29 mouse cellular contexts compared by ENCODE assay signal in genomic region chr2:124120355-124120754, GRCm38 (mm10). TPM values are rescaled to one million over a fixed set of nuclear protein-coding genes. Genes with fewer than 3 reads are reported as not detected.
DNase-seq lines count a peak whose midpoint lies in the region; ATAC-seq and TF ChIP-seq lines count a peak whose summit lies in the region.
"Had no signal": no experiment of that assay in that cellular context is flagged by ENCODE, and none has a peak within 500 bp of the region (broad histone marks: within the 10 kb centered on the region; RNA-seq: fewer than 3 reads in every experiment).

No protein-coding gene starts in this region.

- TF ChIP-seq CTCF in heart, postnatal 0 days (IDR thresholded peaks at IDR 0.05; ENCODE audit: low read depth): no peak

- peaks cover 12% of the 10 kb centered on the region for H3K4me1 ChIP-seq in heart, embryonic 15.5 days (replicated peaks)
- peaks cover 9% of the 10 kb centered on the region; the same call in 1 of the 2 replicates for H3K4me1 ChIP-seq in heart, postnatal 0 days (ENCODE audit: control insufficient read depth, insufficient read depth)
- H3K4me1 ChIP-seq in neural tube, embryonic 15.5 days: peaks cover 7% of the 10 kb centered on the region
- no peaks in the 10 kb centered on the region for H3K4me1 ChIP-seq in forebrain, embryonic 10.5 days
- H3K4me1 ChIP-seq: embryonic facial prominence, embryonic 15.5 days; limb, embryonic 13.5 days; stomach, embryonic 15.5 days had no signal

- H3K27ac ChIP-seq in heart, embryonic 15.5 days: 0 out of 2 replicates have a peak overlapping the region, but pooled peaks have one; percentile 56
- 0 out of 2 replicates have a peak overlapping the region, but pooled peaks have one; percentile 15 for H3K27ac ChIP-seq in heart, postnatal 0 days (ENCODE audit: low read depth)
- H3K27ac ChIP-seq in neural tube, embryonic 15.5 days (replicated peaks): no peak overlapping the region
- no peak overlapping the region for H3K27ac ChIP-seq in forebrain, embryonic 10.5 days
- H3K27ac ChIP-seq: embryonic facial prominence, embryonic 10.5 days; embryonic facial prominence, embryonic 15.5 days; forebrain, embryonic 15.5 days; hindbrain, embryonic 14.5 days; limb, embryonic 13.5 days; lung, embryonic 15.5 days; midbrain, embryonic 10.5 days; midbrain, embryonic 15.5 days; stomach, embryonic 15.5 days had no signal

- ATAC-seq in heart, embryonic 15.5 days (replicated peaks; ENCODE audit: insufficient number of reproducible peaks, insufficient read depth, low FRiP score, low read depth): no peak; the same call in 1 of the 2 replicates
- ATAC-seq in heart, postnatal 0 days (ENCODE audit: insufficient read depth, low read depth): peak; percentile 74
- ATAC-seq in neural tube, embryonic 15.5 days (ENCODE audit: low FRiP score): no peak
- ATAC-seq: forebrain, embryonic 15.5 days; intestine, postnatal 0 days; midbrain, embryonic 15.5 days had no signal

- 36% methylated on average over 1 of the region's 1 CpGs for WGBS in heart, embryonic 15.5 days
- 4% methylated on average over 1 of the region's 1 CpGs for WGBS in heart, postnatal 0 days
- WGBS in neural tube, embryonic 15.5 days: 65% methylated on average over 1 of the region's 1 CpGs
- WGBS in forebrain, embryonic 10.5 days: 87% methylated on average over 1 of the region's 1 CpGs

- H3K9me3 ChIP-seq in heart, embryonic 15.5 days (replicated peaks): no peaks in the 10 kb centered on the region
- H3K9me3 ChIP-seq in heart, postnatal 0 days (replicated peaks; ENCODE audit: control insufficient read depth, low read length): no peaks in the 10 kb centered on the region
- no peaks in the 10 kb centered on the region for H3K9me3 ChIP-seq in neural tube, embryonic 15.5 days (replicated peaks)
- no peaks in the 10 kb centered on the region for H3K9me3 ChIP-seq in forebrain, embryonic 10.5 days
- H3K9me3 ChIP-seq: embryonic facial prominence, embryonic 10.5 days; embryonic facial prominence, embryonic 15.5 days; forebrain, embryonic 15.5 days; limb, embryonic 13.5 days; lung, embryonic 15.5 days; midbrain, embryonic 10.5 days; midbrain, embryonic 15.5 days; stomach, embryonic 15.5 days had no signal

- TF ChIP-seq EP300 in heart, postnatal 0 days (IDR thresholded peaks at IDR 0.05; ENCODE audit: low read depth): no peak

- H3K9ac ChIP-seq in heart, embryonic 15.5 days: no peak overlapping the region
- H3K9ac ChIP-seq in heart, postnatal 0 days (replicated peaks; ENCODE audit: low read depth, low read length): no peak overlapping the region
- no peak overlapping the region for H3K9ac ChIP-seq in neural tube, embryonic 15.5 days (replicated peaks)
- H3K9ac ChIP-seq: embryonic facial prominence, embryonic 15.5 days; forebrain, embryonic 15.5 days; hindbrain, embryonic 14.5 days; limb, embryonic 13.5 days; lung, embryonic 15.5 days; midbrain, embryonic 15.5 days; stomach, embryonic 15.5 days had no signal

- H3K4me3 ChIP-seq in heart, embryonic 15.5 days: no peak overlapping the region
- H3K4me3 ChIP-seq in heart, postnatal 0 days (ENCODE audit: low read depth, low read length): no peak overlapping the region
- H3K4me3 ChIP-seq in neural tube, embryonic 15.5 days (replicated peaks): no peak overlapping the region
- H3K4me3 ChIP-seq in forebrain, embryonic 10.5 days: no peak overlapping the region
- H3K4me3 ChIP-seq: embryonic facial prominence, embryonic 10.5 days; embryonic facial prominence, embryonic 15.5 days; forebrain, embryonic 15.5 days; limb, embryonic 13.5 days; lung, embryonic 15.5 days; midbrain, embryonic 10.5 days; midbrain, embryonic 15.5 days; stomach, embryonic 15.5 days had no signal

- no peaks in the 10 kb centered on the region for H3K27me3 ChIP-seq in heart, embryonic 15.5 days
- H3K27me3 ChIP-seq in heart, postnatal 0 days (ENCODE audit: control insufficient read depth, insufficient read depth, low read length): no peaks in the 10 kb centered on the region
- no peaks in the 10 kb centered on the region for H3K27me3 ChIP-seq in neural tube, embryonic 15.5 days (replicated peaks)
- H3K27me3 ChIP-seq in forebrain, embryonic 10.5 days (ENCODE audit: poor library complexity, severe bottlenecking): no peaks in the 10 kb centered on the region
- H3K27me3 ChIP-seq: embryonic facial prominence, embryonic 15.5 days; forebrain, embryonic 15.5 days; limb, embryonic 13.5 days; lung, embryonic 15.5 days; midbrain, embryonic 15.5 days; stomach, embryonic 15.5 days had no signal

- peak; percentile 86 for DNase-seq in heart, adult 11 months
- DNase-seq in heart, adult 8-10 months (ENCODE audit: low spot score): no peak
- DNase-seq in heart, postnatal 25 days (ENCODE audit: low spot score): no peak
- peak; percentile 46 for DNase-seq in heart, postnatal 0 days (ENCODE audit: low spot score)
- DNase-seq in forebrain, embryonic 10.5 days (ENCODE audit: extremely low spot score, low spot score): no peak
- DNase-seq: adrenal gland, postnatal 25 days; cerebellum, adult 18-20 months; gastrocnemius, postnatal 36 days; kidney, adult 9 months; kidney, postnatal 14 days; right cerebral cortex, postnatal 25 days; thymus, postnatal 14 days had no signal

- H3K36me3 ChIP-seq in heart, embryonic 15.5 days: no peaks in the 10 kb centered on the region
- H3K36me3 ChIP-seq in heart, postnatal 0 days (replicated peaks; ENCODE audit: control insufficient read depth, insufficient read depth, low read length): no peaks in the 10 kb centered on the region
- no peaks in the 10 kb centered on the region for H3K36me3 ChIP-seq in neural tube, embryonic 15.5 days
- no peaks in the 10 kb centered on the region for H3K36me3 ChIP-seq in forebrain, embryonic 10.5 days (replicated peaks)
- H3K36me3 ChIP-seq: embryonic facial prominence, embryonic 10.5 days; embryonic facial prominence, embryonic 15.5 days; forebrain, embryonic 15.5 days; limb, embryonic 13.5 days; lung, embryonic 15.5 days; midbrain, embryonic 10.5 days; midbrain, embryonic 15.5 days; stomach, embryonic 15.5 days had no signal

- H3K4me2 ChIP-seq in heart, embryonic 15.5 days: no peak overlapping the region
- no peak overlapping the region for H3K4me2 ChIP-seq in heart, postnatal 0 days (ENCODE audit: low read depth, low read length)
- H3K4me2 ChIP-seq in neural tube, embryonic 15.5 days: no peak overlapping the region
- H3K4me2 ChIP-seq: embryonic facial prominence, embryonic 15.5 days; forebrain, embryonic 15.5 days; hindbrain, embryonic 14.5 days; limb, embryonic 13.5 days; liver, embryonic 11.5 days; lung, embryonic 15.5 days; midbrain, embryonic 15.5 days; stomach, embryonic 15.5 days had no signal

- intact Hi-C loops in heart, postnatal 25 days (cut with DNase I): no loop called here

RNA-seq across cellular contexts. Expression of gene Sema6d, which starts 30.6 kb away (rescaled TPM):
- 10 to 100 TPM; 15.2 to 21.4 (median 15.9) TPM for total RNA-seq in heart, adult 8-10 months (2022)
- 16.5 and 20.8 TPM in 2 replicates for polyA plus RNA-seq in heart, embryonic 15.5 days (2015; fragmentation: Nextera tagmentation; extraction: Ambion mirVana)
- 10 to 100 TPM; 18.8 to 18.9 TPM for total RNA-seq in heart, postnatal 25 days (2021)
- total RNA-seq in heart, postnatal 0 days (2014; rRNA removed; ENCODE audit: low replicate concordance): 27.1 and 28.8 TPM in 2 replicates
- polyA plus RNA-seq in heart, postnatal 0 days (2015; fragmentation: Nextera tagmentation; extraction: Ambion mirVana): 8.7 and 9.3 TPM in 2 replicates
- polyA plus RNA-seq in neural tube, embryonic 15.5 days (2015; fragmentation: Nextera tagmentation; extraction: Ambion mirVana): 43.2 and 50.4 TPM in 2 replicates
- polyA plus RNA-seq in forebrain, embryonic 10.5 days (2016; fragmentation: Nextera tagmentation; extraction: Ambion mirVana): 4.0 and 4.8 TPM in 2 replicates
- total RNA-seq: hematopoietic stem cell, adult 5-6 weeks; megakaryocyte progenitor cell, adult 5-6 weeks; MEL; neutrophil, adult 5-6 weeks had no signal

Comparison
In these comparisons a context has a peak if more than half of its experiments do, and no peak if none do; other contexts are left out.
1. DNase-seq: peak in heart, adult 11 months (single experiment) and heart, postnatal 0 days (single experiment); none in heart, adult 8-10 months (single experiment), heart, postnatal 25 days (single experiment) and forebrain, embryonic 10.5 days (single experiment).
2. H3K27ac ChIP-seq: peak in heart, embryonic 15.5 days (single experiment) and heart, postnatal 0 days (single experiment); none in neural tube, embryonic 15.5 days (single experiment) and forebrain, embryonic 10.5 days (single experiment).